In the genomic region with DNA sequence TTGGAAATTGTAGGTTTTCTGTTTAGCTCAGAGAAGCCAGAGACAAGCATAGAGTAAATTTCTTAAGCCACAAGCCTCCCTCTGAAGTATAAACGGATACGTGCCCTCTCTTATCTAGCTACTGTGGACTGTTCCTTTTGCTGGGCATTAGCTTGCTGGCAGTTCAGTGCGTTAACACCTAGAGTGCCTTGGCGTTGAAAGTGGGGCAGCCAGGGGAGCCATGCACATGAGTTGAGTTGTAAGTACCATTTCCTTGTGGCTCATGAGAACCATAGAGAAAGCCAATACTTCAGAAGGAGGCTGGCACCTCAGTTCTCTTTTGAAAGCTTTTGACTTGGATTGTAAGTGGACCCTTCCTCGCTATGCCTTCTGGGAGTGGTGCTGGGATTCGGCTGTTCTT, we compare ENCODE assay signal across 13 mouse cellular contexts. TPM values are rescaled to one million over a fixed set of nuclear protein-coding genes. Genes with fewer than 3 reads are reported as not detected.
A peak's percentile ranks its signal among the peaks of the same experiment; 100 is the strongest.
DNase-seq lines count a peak whose midpoint lies in the region; ATAC-seq and TF ChIP-seq lines count a peak whose summit lies in the region.
"Had no signal": no experiment of that assay in that cellular context is flagged by ENCODE, and none has a peak within 500 bp of the region (broad histone marks: within the 10 kb centered on the region; RNA-seq: fewer than 3 reads in every experiment).

No protein-coding gene starts in this region.

- TF ChIP-seq EP300 in heart, adult 2 months (IDR thresholded peaks at IDR 0.05; ENCODE audit: insufficient read depth, low read depth, low read length) = no peak
- no peak for TF ChIP-seq EP300 in ES-Bruce4 (IDR thresholded peaks at IDR 0.05; ENCODE audit: insufficient read depth, low read depth, low read length)

- no peak for TF ChIP-seq POLR2A in heart, adult 2 months (IDR thresholded peaks at IDR 0.05; ENCODE audit: insufficient read depth, low read depth, low read length)
- no peak for TF ChIP-seq POLR2A in ES-Bruce4 (IDR thresholded peaks at IDR 0.05; ENCODE audit: insufficient read depth, low read length)

- no peaks in the 10 kb centered on the region for H3K27me3 ChIP-seq in heart, adult 2 months (ENCODE audit: control insufficient read depth, insufficient read depth, low read length)
- no peaks in the 10 kb centered on the region for H3K27me3 ChIP-seq in kidney, embryonic 15.5 days
- H3K27me3 ChIP-seq in ES-Bruce4 (ENCODE audit: control insufficient read depth, insufficient read depth, low read length, poor library complexity, severe bottlenecking) = no peaks in the 10 kb centered on the region
- H3K27me3 ChIP-seq in intestine, embryonic 15.5 days (replicated peaks) = no peaks in the 10 kb centered on the region
- H3K27me3 ChIP-seq: liver, embryonic 13.5 days; midbrain, embryonic 12.5 days; neural tube, embryonic 12.5 days had no signal

- no peak for TF ChIP-seq CTCF in heart, adult 2 months (IDR thresholded peaks at IDR 0.05)
- TF ChIP-seq CTCF in ES-Bruce4 (IDR thresholded peaks at IDR 0.05; ENCODE audit: low read depth, low read length) = no peak

- intact Hi-C loops in heart, adult 2 months (cut with DNase I) = no loop called here

- H3K9me3 ChIP-seq in kidney, embryonic 15.5 days (replicated peaks) = no peaks in the 10 kb centered on the region
- no peaks in the 10 kb centered on the region for H3K9me3 ChIP-seq in ES-Bruce4 (replicated peaks; ENCODE audit: control insufficient read depth, insufficient read depth, low read length, poor library complexity, severe bottlenecking)
- no peaks in the 10 kb centered on the region for H3K9me3 ChIP-seq in intestine, embryonic 15.5 days
- H3K9me3 ChIP-seq: liver, embryonic 13.5 days; midbrain, embryonic 12.5 days; neural tube, embryonic 12.5 days had no signal

- H3K36me3 ChIP-seq in heart, adult 2 months (ENCODE audit: control insufficient read depth, insufficient read depth, low read length) = peaks cover 27% of the 10 kb centered on the region
- H3K36me3 ChIP-seq in kidney, embryonic 15.5 days = no peaks in the 10 kb centered on the region
- no peaks in the 10 kb centered on the region for H3K36me3 ChIP-seq in ES-Bruce4 (ENCODE audit: control insufficient read depth, insufficient read depth, low read length, poor library complexity, severe bottlenecking)
- no peaks in the 10 kb centered on the region for H3K36me3 ChIP-seq in intestine, embryonic 15.5 days
- H3K36me3 ChIP-seq: liver, embryonic 13.5 days; midbrain, embryonic 12.5 days; neural tube, embryonic 12.5 days had no signal

- H3K4me2 ChIP-seq in kidney, embryonic 15.5 days = no peak overlapping the region
- no peak overlapping the region for H3K4me2 ChIP-seq in intestine, embryonic 15.5 days (replicated peaks)
- H3K4me2 ChIP-seq: liver, embryonic 13.5 days; midbrain, embryonic 12.5 days; neural tube, embryonic 12.5 days had no signal

- H3K9ac ChIP-seq in heart, adult 2 months (ENCODE audit: low read depth, low read length) = no peak overlapping the region
- H3K9ac ChIP-seq in kidney, embryonic 15.5 days = no peak overlapping the region
- H3K9ac ChIP-seq in ES-Bruce4 (ENCODE audit: low read depth, poor library complexity, severe bottlenecking) = no peak overlapping the region
- no peak overlapping the region for H3K9ac ChIP-seq in intestine, embryonic 15.5 days
- H3K9ac ChIP-seq: liver, embryonic 13.5 days; midbrain, embryonic 12.5 days; neural tube, embryonic 12.5 days had no signal

- H3K4me1 ChIP-seq in heart, adult 2 months (ENCODE audit: control insufficient read depth, insufficient read depth, low read length) = peaks cover 41% of the 10 kb centered on the region
- peaks cover 86% of the 10 kb centered on the region for H3K4me1 ChIP-seq in kidney, embryonic 15.5 days
- H3K4me1 ChIP-seq in ES-Bruce4 (ENCODE audit: control insufficient read depth, insufficient read depth, low read length) = peaks cover 16% of the 10 kb centered on the region
- peaks cover 53% of the 10 kb centered on the region for H3K4me1 ChIP-seq in intestine, embryonic 15.5 days (replicated peaks)

- no peak for DNase-seq in heart, adult 2 months
- DNase-seq in heart, adult 11 months = no peak
- no peak for DNase-seq in kidney, postnatal 14 days
- DNase-seq in embryo, embryonic 10.5 days (ENCODE audit: low spot score) = no peak
- DNase-seq in testis, postnatal 10 days (ENCODE audit: low spot score) = no peak
- DNase-seq: kidney, postnatal 10 days; liver, embryonic 13.5 days had no signal

- H3K27ac ChIP-seq in heart, adult 2 months = peak overlapping the region; percentile 32
- H3K27ac ChIP-seq in kidney, embryonic 15.5 days = 0 out of 2 replicates have a peak overlapping the region, but pooled peaks have one; percentile 7
- peak overlapping the region; percentile 57 for H3K27ac ChIP-seq in ES-Bruce4 (ENCODE audit: insufficient read depth, low read length)
- H3K27ac ChIP-seq in intestine, embryonic 15.5 days = peak overlapping the region; percentile 68
- H3K27ac ChIP-seq: liver, embryonic 13.5 days; midbrain, embryonic 12.5 days; neural tube, embryonic 12.5 days had no signal

- peaks cover 4% of the 10 kb centered on the region; the same call in 1 of the 2 replicates for H3K79me2 ChIP-seq in heart, adult 2 months (replicated peaks; ENCODE audit: control insufficient read depth, insufficient read depth, low read length)

- no peak overlapping the region for H3K4me3 ChIP-seq in heart, adult 2 months
- no peak overlapping the region for H3K4me3 ChIP-seq in kidney, embryonic 15.5 days (replicated peaks)
- no peak overlapping the region for H3K4me3 ChIP-seq in ES-Bruce4 (ENCODE audit: low read depth, low read length)
- no peak overlapping the region for H3K4me3 ChIP-seq in intestine, embryonic 15.5 days (replicated peaks)
- H3K4me3 ChIP-seq: liver, embryonic 13.5 days; midbrain, embryonic 12.5 days; neural tube, embryonic 12.5 days had no signal

- no peak for ATAC-seq in kidney, embryonic 15.5 days (replicated peaks; ENCODE audit: low FRiP score)
- no peak for ATAC-seq in intestine, embryonic 15.5 days
- ATAC-seq: CD4-positive, CD25-positive, alpha-beta regulatory T cell, adult 4 months had no signal

- WGBS in heart, adult 2 months = 48% methylated on average over 6 of the region's 6 CpGs
- 71% methylated on average over 6 of the region's 6 CpGs for WGBS in kidney, embryonic 15.5 days
- 44% methylated on average over 6 of the region's 6 CpGs for WGBS in intestine, embryonic 15.5 days

RNA-seq across cellular contexts. Expression of a gene that starts 58.6 kb away (rescaled TPM):
- total RNA-seq in heart, adult 2 months (2021) = 10 to 100 TPM; 22.0 to 22.1 TPM
- polyA plus RNA-seq in heart, adult 2 months (2012; rRNA removed) = 18.5 and 20.6 TPM in 2 replicates
- polyA plus RNA-seq in kidney, embryonic 15.5 days (2015; fragmentation: Nextera tagmentation; extraction: Ambion mirVana) = 9.8 and 11.0 TPM in 2 replicates
- polyA plus RNA-seq in ES-Bruce4 (2011; ENCODE audit: insufficient read depth, insufficient read length, low read depth, missing spikeins) = 41.9 and 43.5 TPM in 2 replicates
- polyA plus RNA-seq in intestine, embryonic 15.5 days (2015; fragmentation: Nextera tagmentation; extraction: Ambion mirVana) = 6.8 and 7.1 TPM in 2 replicates

Comparison
In these comparisons a context has a peak if more than half of its experiments do, and no peak if none do; other contexts are left out.
1. H3K27ac ChIP-seq: peak in every context shown above with its lines; median percentile 68 in intestine, embryonic 15.5 days; 57 in ES-Bruce4; 32 in heart, adult 2 months; 7 in kidney, embryonic 15.5 days.